Mouse (Mus musculus): ENCODE results near the gene Vhl. TPM values are rescaled to one million over a fixed set of nuclear protein-coding genes. Genes with fewer than 3 reads are reported as not detected.
"Not testable (repeated sequence)": the region's sequence is repeated elsewhere in the genome, so short reads cannot be mapped to it uniquely, and the experiment has no call there.

Vhl gene
- polyA plus RNA-seq, 1 experiment from 2014 or later: 24.8 TPM

- not testable (repeated sequence) for H3K4me2 ChIP-seq; H3K27me3 ChIP-seq (replicated peaks; ENCODE audit: control insufficient read depth, insufficient read depth, low read length); H3K9ac ChIP-seq (ENCODE audit: low read depth, low read length); DNase-seq (ENCODE audit: low spot score); H3K36me3 ChIP-seq (ENCODE audit: control insufficient read depth, insufficient read depth, low read length); H3K4me3 ChIP-seq (ENCODE audit: low read depth, low read length); H3K9me3 ChIP-seq (ENCODE audit: control insufficient read depth, low read length); H3K27ac ChIP-seq (ENCODE audit: low read depth, low read length); ATAC-seq (replicated peaks; ENCODE audit: low FRiP score)
- 80% methylated on average over 1 of the region's 1 CpGs for WGBS
- H3K4me1 ChIP-seq (replicated peaks; ENCODE audit: control insufficient read depth, insufficient read depth, low read length): peaks cover 14% of the 10 kb centered on the region; the same call in 1 of the 2 replicates
Measured at GRCm38 (mm10) chr6:113672029-113672428, 48.3 kb downstream of the Vhl start.

DNA sequence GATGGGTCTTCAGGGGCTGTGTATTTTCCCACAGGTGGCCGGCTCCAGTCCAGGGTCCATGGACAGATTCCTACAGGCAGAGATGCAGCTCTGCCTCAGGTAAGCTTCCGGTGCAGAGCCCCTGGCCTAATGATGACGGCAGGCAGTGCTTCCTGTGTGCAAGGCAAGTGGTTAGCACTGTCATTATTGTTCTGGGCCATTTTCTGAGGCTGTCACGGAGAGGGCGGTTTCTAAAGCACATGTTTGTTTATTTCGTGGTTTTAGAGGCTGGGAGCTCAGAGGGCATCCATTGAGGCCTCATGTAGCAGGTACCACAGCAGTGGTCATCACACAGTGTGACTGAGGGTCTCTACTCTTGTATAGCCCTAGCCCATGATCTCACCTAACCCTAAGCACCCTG, 49.2 kb downstream of the Vhl start:
- Histone ChIP-seq H3K4me1 (replicated peaks; ENCODE audit: control insufficient read depth, insufficient read depth, low read length) (peaks cover 14% of the 10 kb centered on the region; the same call in 1 of the 2 replicates), H3K27me3 (replicated peaks; ENCODE audit: control insufficient read depth, insufficient read depth, low read length) (no peaks in the 10 kb centered on the region), H3K36me3 (ENCODE audit: control insufficient read depth, insufficient read depth, low read length) (no peaks in the 10 kb centered on the region), H3K4me3 (ENCODE audit: low read depth, low read length) (no peak overlapping the region), H3K4me2 (no peak overlapping the region), H3K9ac (ENCODE audit: low read depth, low read length) (no peak overlapping the region), H3K9me3 (ENCODE audit: control insufficient read depth, low read length) (no peaks in the 10 kb centered on the region), H3K27ac (ENCODE audit: low read depth, low read length) (no peak overlapping the region)
- WGBS: 67% methylated on average over 6 of the region's 6 CpGs
- DNase-seq (ENCODE audit: low spot score): no peak
- ATAC-seq (replicated peaks; ENCODE audit: low FRiP score): no peak

DNA sequence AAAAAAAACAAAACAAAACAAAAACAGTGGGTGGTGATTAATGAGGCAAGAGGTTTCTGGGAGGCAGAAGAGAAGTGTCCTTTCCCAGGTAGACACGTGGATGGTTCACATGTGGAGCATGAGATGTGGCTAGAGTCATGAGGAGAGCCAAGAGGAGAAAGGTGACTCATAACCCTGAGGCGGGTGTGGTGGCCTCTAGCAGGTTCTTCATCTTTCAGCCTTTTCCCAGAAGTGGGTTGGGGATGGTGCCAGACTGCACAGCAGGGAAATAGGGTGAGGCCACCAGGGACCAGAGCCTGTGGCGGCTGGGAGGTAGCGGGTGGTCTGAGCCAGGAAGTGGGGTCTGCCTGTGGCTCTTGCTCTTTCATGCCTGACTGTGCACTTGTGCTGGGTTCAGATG, 51.5 kb downstream of the Vhl start:
- Histone ChIP-seq H3K4me3 (ENCODE audit: low read depth, low read length) (no peak overlapping the region), H3K9me3 (ENCODE audit: control insufficient read depth, low read length) (no peaks in the 10 kb centered on the region), H3K36me3 (ENCODE audit: control insufficient read depth, insufficient read depth, low read length) (no peaks in the 10 kb centered on the region), H3K27me3 (replicated peaks; ENCODE audit: control insufficient read depth, insufficient read depth, low read length) (no peaks in the 10 kb centered on the region), H3K9ac (ENCODE audit: low read depth, low read length) (no peak overlapping the region), H3K4me2 (no peak overlapping the region), H3K27ac (ENCODE audit: low read depth, low read length) (no peak overlapping the region), H3K4me1 (replicated peaks; ENCODE audit: control insufficient read depth, insufficient read depth, low read length) (no peaks in the 10 kb centered on the region)
- DNase-seq (ENCODE audit: low spot score): no peak
- WGBS: 80% methylated on average over 4 of the region's 4 CpGs
- no peak for ATAC-seq (replicated peaks; ENCODE audit: low FRiP score)

GRCm38 (mm10) chr6:113675991-113676390, 52.2 kb downstream of the Vhl start:
- no peak for ATAC-seq (replicated peaks; ENCODE audit: low FRiP score)
- no peak overlapping the region for H3K4me2 ChIP-seq

DNA sequence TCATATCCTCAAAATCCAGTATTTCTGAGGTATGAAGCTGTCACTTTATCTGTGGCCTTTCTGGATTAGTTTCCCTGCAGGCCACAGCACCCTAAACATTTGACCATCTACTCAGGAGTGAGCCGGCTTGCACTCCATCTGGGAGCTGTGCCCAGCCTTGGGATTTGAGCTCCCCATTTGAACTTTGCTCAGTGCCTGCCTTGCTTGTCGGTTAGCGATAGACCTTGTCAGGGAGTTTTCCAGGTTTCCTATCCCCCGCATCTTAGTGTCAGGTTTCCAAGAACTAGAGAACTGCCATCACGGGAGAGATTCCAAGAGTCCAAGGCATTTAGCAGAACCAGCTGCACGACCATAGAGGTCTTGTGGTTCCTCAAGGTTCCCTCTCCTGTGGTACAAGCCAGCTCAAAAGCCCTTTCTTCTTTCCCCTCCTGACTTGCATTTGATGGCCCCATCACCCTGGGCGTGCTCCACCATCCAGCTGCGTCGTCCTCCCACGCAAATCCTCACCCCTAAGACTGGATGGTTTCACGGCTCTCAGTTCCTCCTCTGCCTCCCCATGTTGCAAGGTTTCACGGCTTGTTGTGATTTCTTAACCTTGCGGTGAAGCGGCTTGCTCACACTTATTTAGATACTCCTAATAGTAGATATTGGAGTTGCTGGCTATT, 53.4 kb downstream of the Vhl start:
- Histone ChIP-seq H3K27ac (ENCODE audit: low read depth, low read length) (no peak overlapping the region), H3K27me3 (replicated peaks; ENCODE audit: control insufficient read depth, insufficient read depth, low read length) (no peaks in the 10 kb centered on the region), H3K9ac (ENCODE audit: low read depth, low read length) (no peak overlapping the region), H3K36me3 (ENCODE audit: control insufficient read depth, insufficient read depth, low read length) (no peaks in the 10 kb centered on the region), H3K4me1 (replicated peaks; ENCODE audit: control insufficient read depth, insufficient read depth, low read length) (peaks cover 5% of the 10 kb centered on the region; the same call in 1 of the 2 replicates), H3K4me3 (ENCODE audit: low read depth, low read length) (no peak overlapping the region), H3K9me3 (ENCODE audit: control insufficient read depth, low read length) (no peaks in the 10 kb centered on the region), H3K4me2 (no peak overlapping the region)
- WGBS: 73% methylated on average over 14 of the region's 14 CpGs
- no peak for DNase-seq (ENCODE audit: low spot score)
- no peak for ATAC-seq (replicated peaks; ENCODE audit: low FRiP score)

More at GRCm38 (mm10) chr6:113675991-113676390, 52.2 kb downstream of the Vhl start:
- Histone ChIP-seq H3K4me3 (ENCODE audit: low read depth, low read length) (no peak overlapping the region), H3K36me3 (ENCODE audit: control insufficient read depth, insufficient read depth, low read length) (no peaks in the 10 kb centered on the region), H3K27me3 (replicated peaks; ENCODE audit: control insufficient read depth, insufficient read depth, low read length) (no peaks in the 10 kb centered on the region), H3K27ac (ENCODE audit: low read depth, low read length) (no peak overlapping the region), H3K4me1 (replicated peaks; ENCODE audit: control insufficient read depth, insufficient read depth, low read length) (peaks cover 1% of the 10 kb centered on the region; the same call in 1 of the 2 replicates), H3K9me3 (ENCODE audit: control insufficient read depth, low read length) (no peaks in the 10 kb centered on the region), H3K9ac (ENCODE audit: low read depth, low read length) (no peak overlapping the region)
- DNase-seq (ENCODE audit: low spot score): no peak
- whole genome bisulfite sequencing: 90% methylated on average over 9 of the region's 9 CpGs

- H3K9me3 ChIP-seq (ENCODE audit: control insufficient read depth, low read length): no peaks in the 10 kb centered on the region
- no peak overlapping the region for H3K4me2 ChIP-seq
- H3K4me3 ChIP-seq (ENCODE audit: low read depth, low read length): no peak overlapping the region
- H3K36me3 ChIP-seq (ENCODE audit: control insufficient read depth, insufficient read depth, low read length): no peaks in the 10 kb centered on the region
- H3K27ac ChIP-seq (ENCODE audit: low read depth, low read length): no peak overlapping the region
- H3K9ac ChIP-seq (ENCODE audit: low read depth, low read length): no peak overlapping the region
- ATAC-seq (replicated peaks; ENCODE audit: low FRiP score) (no peak), DNase-seq (ENCODE audit: low spot score) (no peak)
- H3K27me3 ChIP-seq (replicated peaks; ENCODE audit: control insufficient read depth, insufficient read depth, low read length): no peaks in the 10 kb centered on the region
- H3K4me1 ChIP-seq (replicated peaks; ENCODE audit: control insufficient read depth, insufficient read depth, low read length): peaks cover 5% of the 10 kb centered on the region; the same call in 1 of the 2 replicates
- WGBS: 85% methylated on average over 14 of the region's 14 CpGs
Measured at GRCm38 (mm10) chr6:113678246-113679012, 54.7 kb downstream of the Vhl start.

DNA sequence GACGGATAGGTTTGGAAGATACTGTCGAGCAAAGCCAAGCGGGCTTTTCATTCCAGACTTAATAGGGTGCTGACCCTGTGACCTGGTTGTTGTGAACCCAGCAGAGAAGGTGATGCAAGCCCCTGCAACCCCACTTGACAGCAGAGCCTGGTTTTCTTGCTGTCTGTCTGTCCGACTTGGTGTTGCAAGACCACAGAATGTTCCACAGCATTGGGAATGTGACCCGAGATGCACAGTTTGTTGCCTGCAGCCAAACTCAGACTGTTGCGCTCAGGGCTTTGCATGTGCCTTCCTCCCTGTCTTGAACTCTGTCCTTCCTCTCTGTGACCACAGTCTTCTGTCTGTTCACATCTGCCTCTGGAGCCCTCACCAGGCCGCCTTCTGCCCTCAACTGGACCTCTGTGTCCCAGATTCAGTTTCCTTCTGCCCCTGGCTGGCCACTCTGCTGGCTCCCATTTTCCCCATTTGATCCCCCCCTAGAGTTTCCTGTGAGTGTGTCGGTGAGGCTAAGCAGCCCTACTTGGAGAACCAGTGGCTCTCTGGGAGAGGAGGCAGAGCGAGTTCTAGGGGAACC, 56.3 kb downstream of the Vhl start:
- Histone ChIP-seq H3K4me2 (no peak overlapping the region), H3K36me3 (ENCODE audit: control insufficient read depth, insufficient read depth, low read length) (no peaks in the 10 kb centered on the region), H3K9me3 (ENCODE audit: control insufficient read depth, low read length) (no peaks in the 10 kb centered on the region), H3K27me3 (replicated peaks; ENCODE audit: control insufficient read depth, insufficient read depth, low read length) (no peaks in the 10 kb centered on the region), H3K4me1 (replicated peaks; ENCODE audit: control insufficient read depth, insufficient read depth, low read length) (peaks cover 5% of the 10 kb centered on the region; the same call in 1 of the 2 replicates), H3K4me3 (ENCODE audit: low read depth, low read length) (no peak overlapping the region), H3K9ac (ENCODE audit: low read depth, low read length) (no peak overlapping the region), H3K27ac (ENCODE audit: low read depth, low read length) (no peak overlapping the region)
- no peak for ATAC-seq (replicated peaks; ENCODE audit: low FRiP score)
- no peak for DNase-seq (ENCODE audit: low spot score)
- WGBS: 67% methylated on average over 9 of the region's 9 CpGs

Measured in liver, embryonic 11.5 days (tissue).